Mouse (Mus musculus): ENCODE measurements around the gene Ppp1r14a.

Gene Ppp1r14a

GRCm38 (mm10) chr7:29279924-29280323 lies 9.2 kb upstream of the Ppp1r14a start:
- DNase-seq (ENCODE audit: low read depth, low spot score), result no peak

- DNase-seq (ENCODE audit: low read depth, low spot score), result no peak
These were observed 8.3 kb upstream of the Ppp1r14a start for GRCm38 (mm10) chr7:29280801-29281200.

GRCm38 (mm10) chr7:29281201-29282073 lies 7.7 kb upstream of the Ppp1r14a start, which contains the start of gene Spint2:
Gene Spint2, minus strand, starts transcription at chr7:29281912.
- no peak for DNase-seq (ENCODE audit: low read depth, low spot score)

- DNase-seq (ENCODE audit: low read depth, low spot score), result no peak
These were observed 7.0 kb upstream of the Ppp1r14a start for GRCm38 (mm10) chr7:29282074-29282554.

GRCm38 (mm10) chr7:29283876-29284275 lies 5.2 kb upstream of the Ppp1r14a start:
- no peak for DNase-seq (ENCODE audit: low read depth, low spot score)

- no peak for DNase-seq (ENCODE audit: low read depth, low spot score)
These were observed 4.6 kb upstream of the Ppp1r14a start for GRCm38 (mm10) chr7:29284523-29284922.

- no peak for DNase-seq (ENCODE audit: low read depth, low spot score)
These were observed 1.6 kb upstream of the Ppp1r14a start for GRCm38 (mm10) chr7:29287481-29287880.

- no peak for DNase-seq (ENCODE audit: low read depth, low spot score)
These were observed 1.0 kb upstream of the Ppp1r14a start for GRCm38 (mm10) chr7:29288079-29288478.

GRCm38 (mm10) chr7:29289856-29290255 lies 748 bp downstream of the Ppp1r14a start:
- no peak for DNase-seq (ENCODE audit: low read depth, low spot score)

- DNase-seq (ENCODE audit: low read depth, low spot score), result no peak
These were observed 1.8 kb downstream of the Ppp1r14a start for GRCm38 (mm10) chr7:29290691-29291485.

- no peak for DNase-seq (ENCODE audit: low read depth, low spot score)
These were observed 2.7 kb downstream of the Ppp1r14a start for GRCm38 (mm10) chr7:29291616-29292457.

GRCm38 (mm10) chr7:29292458-29293098 lies 3.5 kb downstream of the Ppp1r14a start:
- DNase-seq (ENCODE audit: low read depth, low spot score), result no peak

- DNase-seq (ENCODE audit: low read depth, low spot score), result no peak
These were observed 4.3 kb downstream of the Ppp1r14a start for GRCm38 (mm10) chr7:29293131-29294065.

GRCm38 (mm10) chr7:29294111-29294761 lies 5.1 kb downstream of the Ppp1r14a start:
- DNase-seq (ENCODE audit: low read depth, low spot score), result no peak

- DNase-seq (ENCODE audit: low read depth, low spot score), result no peak
These were observed 6.9 kb downstream of the Ppp1r14a start for GRCm38 (mm10) chr7:29295861-29296647.

GRCm38 (mm10) chr7:29296998-29297397 lies 7.9 kb downstream of the Ppp1r14a start:
- DNase-seq (ENCODE audit: low read depth, low spot score), result peak; percentile 77

- DNase-seq (ENCODE audit: low read depth, low spot score), result peak; percentile 80
These were observed 12.0 kb downstream of the Ppp1r14a start for GRCm38 (mm10) chr7:29301127-29301566.

GRCm38 (mm10) chr7:29302641-29303040 lies 13.5 kb downstream of the Ppp1r14a start:
- no peak for DNase-seq (ENCODE audit: low read depth, low spot score)

Measured in 3T3-L1 (cell line).